Mouse (Mus musculus) natural killer cell, adult 2 months (primary cell): ENCODE measurements around the gene Blzf1.

Source experiments
- DNase-seq, 2 experiments: peaks; one replicate each; pipeline ENCODE4 v3.0.0; 2022; ENCODE audit warnings: low spot score in 2 of 2

Gene Blzf1

GRCm38 (mm10) chr1:164294071-164294470 lies 13.2 kb downstream of the Blzf1 start:
- DNase-seq = no peak

GRCm38 (mm10) chr1:164292040-164292439 lies 15.2 kb downstream of the Blzf1 start:
- no peak for DNase-seq

DNA sequence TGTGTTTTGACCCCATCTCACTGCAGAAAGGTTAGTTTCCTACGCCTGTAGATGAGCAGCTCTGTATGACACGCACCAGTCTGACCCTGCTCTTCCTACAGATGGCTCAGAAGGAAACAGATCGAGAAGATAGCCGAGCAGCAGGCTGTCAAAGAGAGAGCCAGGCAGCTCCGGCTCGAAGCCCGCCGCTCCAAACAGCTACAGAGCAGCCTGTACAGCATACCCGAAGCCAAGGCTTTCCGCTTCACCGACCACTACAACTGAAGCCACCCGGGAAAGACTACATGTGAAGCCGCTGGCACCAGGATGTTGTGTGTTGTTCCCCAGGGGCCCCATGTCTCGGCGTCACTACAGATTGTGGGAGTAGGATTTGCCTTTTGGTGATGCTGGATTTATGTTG lies 19.9 kb downstream of the Blzf1 start:
- DNase-seq = no peak

DNA sequence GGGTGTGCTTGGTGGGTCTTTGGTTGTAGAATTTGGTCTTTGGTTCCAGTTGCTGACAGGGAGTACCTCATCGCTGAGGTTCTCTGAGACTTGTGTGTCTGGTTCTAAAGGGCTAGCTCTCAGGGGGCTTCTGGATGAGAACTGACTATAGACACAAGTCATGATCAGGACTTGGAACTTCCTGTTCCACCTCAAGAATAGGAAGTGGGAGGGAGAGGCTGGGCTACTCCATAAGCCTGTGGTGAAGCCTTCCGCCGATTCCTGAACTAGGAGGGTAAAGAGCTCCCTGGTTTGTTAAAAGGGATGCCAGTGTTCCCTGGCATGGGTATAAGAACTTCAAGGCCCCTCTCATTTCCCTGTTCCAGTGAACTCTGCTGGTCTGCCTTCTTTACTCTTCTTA lies 23.3 kb downstream of the Blzf1 start:
- no peak for DNase-seq

- no peak for DNase-seq
Observed at GRCm38 (mm10) chr1:164279332-164279731, 28.0 kb downstream of the Blzf1 start.

GRCm38 (mm10) chr1:164276552-164276951 lies 30.7 kb downstream of the Blzf1 start:
- no peak for DNase-seq

DNA sequence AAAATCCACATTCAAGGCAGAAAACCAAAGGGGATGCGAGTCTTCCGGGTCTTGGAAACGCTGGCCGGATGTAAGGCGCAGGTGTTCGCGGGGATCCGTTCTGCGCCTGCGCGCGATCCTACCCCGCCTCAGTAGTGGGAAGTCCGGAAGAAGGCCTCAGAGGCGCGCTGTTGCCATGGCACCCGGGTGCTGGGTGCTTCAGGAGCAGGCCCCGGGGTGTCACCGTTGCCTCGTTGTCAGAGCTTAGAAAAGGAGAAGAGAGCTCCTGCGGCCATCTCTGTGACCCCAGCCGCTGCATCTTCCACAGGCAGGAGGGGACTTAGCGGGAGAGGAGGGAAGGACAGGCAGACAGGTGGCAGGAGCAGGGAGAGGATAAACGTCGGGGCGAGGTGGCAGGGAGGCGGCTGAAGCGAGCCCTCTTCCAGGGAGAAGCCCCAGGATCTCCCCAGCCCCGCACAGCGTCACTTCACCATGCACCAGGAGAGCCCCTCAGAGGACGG lies 31.8 kb downstream of the Blzf1 start, which contains the start of gene Ccdc181:
Ccdc181 (plus strand) TSS at position 131 of the 500 bp plus-strand sequence.
- DNase-seq = peak; percentile 88 to 93

DNA sequence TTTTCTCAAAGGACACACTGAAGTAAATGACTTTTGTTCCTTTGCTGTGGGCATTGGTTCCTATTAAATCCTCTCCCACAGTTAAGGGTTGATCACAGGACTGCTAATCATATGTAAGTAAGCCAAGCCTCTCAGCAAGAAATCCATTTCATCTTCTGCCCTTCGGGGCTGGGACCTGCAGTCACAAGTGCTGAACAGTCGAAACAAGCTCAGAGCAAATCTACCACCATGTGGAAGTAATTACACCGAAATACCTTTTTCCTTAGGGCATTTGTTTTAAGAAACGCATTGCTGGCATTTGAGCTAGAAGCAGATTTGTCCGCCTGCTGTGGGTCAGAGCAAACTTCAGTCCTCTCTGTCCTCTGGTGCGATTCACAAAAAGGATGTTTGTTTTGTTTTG lies 33.6 kb downstream of the Blzf1 start:
- no peak for DNase-seq

GRCm38 (mm10) chr1:164270941-164271340 lies 36.3 kb downstream of the Blzf1 start:
- no peak for DNase-seq

DNA sequence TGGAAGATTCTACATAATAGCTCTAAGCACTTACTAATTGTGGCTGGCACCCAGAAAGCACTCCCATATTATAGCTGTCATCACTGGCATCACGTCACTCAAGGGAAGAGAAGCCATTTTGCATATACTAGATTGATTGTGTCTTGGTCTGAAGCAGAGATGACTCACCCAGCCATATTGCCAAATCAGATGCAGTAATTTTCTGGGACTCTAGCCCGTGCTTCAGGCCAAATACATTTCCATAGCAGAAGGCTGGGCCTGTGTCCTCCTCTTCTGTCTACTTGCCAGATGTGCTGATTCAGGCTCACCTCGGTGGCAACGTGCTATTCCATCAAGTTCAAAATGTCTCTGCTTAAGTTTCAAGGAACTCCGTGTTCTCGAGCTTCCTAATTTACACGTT lies 45.7 kb downstream of the Blzf1 start:
- no peak for DNase-seq

DNA sequence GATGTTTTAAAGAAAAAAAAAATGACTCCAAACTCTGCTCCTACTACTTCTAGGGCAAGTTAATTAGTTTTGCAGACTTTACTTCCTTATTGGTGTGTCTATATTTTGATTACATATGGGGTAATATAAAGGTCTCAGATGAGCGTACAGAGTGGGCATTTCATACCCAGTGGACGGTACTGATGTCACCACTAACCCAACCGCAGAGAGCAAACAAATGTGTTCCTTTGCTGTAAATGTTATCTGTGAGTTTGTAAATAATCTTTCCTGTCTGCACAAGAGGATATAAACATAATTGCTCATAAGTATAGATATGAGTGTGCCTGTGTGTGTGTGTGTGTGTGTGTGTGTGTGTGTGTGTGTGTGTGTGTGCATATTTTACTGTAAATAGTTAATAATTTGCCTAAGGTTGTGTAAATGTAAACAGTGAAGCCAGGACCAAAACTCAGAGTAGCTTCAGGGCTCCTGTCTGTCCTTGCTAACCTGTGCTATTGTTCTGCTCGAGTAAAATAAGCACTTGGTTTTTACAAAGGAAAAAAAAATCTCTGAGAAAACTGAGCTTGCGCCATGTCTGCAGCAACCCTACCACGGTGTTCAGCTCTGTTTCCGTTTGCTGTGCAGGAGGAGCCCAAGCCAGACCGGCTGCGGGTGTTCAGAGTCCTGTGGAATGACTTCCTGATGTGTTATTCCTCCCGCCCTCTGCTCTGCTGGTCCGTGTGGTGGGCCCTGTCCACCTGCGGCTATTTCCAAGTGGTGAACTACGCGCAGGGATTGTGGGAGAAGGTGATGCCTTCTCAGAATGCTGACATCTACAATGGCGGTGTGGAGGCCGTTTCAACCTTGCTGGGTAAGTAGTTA lies 46.9 kb downstream of the Blzf1 start:
- DNase-seq = no peak

- no peak for DNase-seq
Observed at GRCm38 (mm10) chr1:164254836-164255235, 52.5 kb downstream of the Blzf1 start.

DNA sequence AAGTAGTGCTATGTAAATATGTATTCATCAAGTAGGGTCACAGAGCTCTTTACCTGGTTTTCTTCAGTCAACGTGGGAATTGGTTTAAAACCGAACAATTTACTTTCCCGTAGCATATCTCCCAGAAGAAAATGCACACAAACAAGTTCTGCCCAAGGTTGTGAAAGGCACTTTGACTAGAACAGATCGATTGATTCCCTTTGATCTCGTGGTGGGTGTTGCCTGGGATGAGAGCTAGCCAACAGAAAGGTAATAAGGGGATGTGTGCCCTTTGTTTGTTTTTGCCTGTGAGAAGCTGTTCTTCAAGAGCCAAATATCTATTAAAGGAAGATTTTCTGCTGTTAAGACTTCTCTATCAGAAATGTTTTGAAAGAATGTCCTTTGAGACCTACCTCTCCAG lies 54.7 kb downstream of the Blzf1 start:
- DNase-seq = no peak

DNA sequence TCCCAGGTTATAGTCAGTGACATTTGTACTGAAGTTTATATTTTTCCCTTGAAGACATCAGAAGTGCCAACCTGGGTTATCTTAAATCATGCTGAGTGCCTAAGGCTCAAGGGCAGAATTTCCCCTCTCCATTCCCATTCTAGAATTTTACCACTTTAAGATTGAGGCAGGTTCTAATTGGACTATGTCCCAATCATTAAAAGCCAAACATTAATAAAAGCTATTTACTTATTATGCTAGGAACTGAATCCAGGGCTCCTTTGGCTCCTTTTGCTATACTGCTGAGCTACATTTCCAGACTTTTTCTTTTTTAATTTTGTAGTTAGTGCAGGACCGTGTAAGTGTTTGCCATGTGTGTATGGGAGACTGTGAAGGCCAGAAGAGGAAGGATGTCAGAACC lies 55.9 kb downstream of the Blzf1 start:
- no peak for DNase-seq

GRCm38 (mm10) chr1:164250391-164251150 lies 56.7 kb downstream of the Blzf1 start:
- no peak for DNase-seq

- no peak for DNase-seq
Observed at GRCm38 (mm10) chr1:164249332-164249711, 58.0 kb downstream of the Blzf1 start.

DNA sequence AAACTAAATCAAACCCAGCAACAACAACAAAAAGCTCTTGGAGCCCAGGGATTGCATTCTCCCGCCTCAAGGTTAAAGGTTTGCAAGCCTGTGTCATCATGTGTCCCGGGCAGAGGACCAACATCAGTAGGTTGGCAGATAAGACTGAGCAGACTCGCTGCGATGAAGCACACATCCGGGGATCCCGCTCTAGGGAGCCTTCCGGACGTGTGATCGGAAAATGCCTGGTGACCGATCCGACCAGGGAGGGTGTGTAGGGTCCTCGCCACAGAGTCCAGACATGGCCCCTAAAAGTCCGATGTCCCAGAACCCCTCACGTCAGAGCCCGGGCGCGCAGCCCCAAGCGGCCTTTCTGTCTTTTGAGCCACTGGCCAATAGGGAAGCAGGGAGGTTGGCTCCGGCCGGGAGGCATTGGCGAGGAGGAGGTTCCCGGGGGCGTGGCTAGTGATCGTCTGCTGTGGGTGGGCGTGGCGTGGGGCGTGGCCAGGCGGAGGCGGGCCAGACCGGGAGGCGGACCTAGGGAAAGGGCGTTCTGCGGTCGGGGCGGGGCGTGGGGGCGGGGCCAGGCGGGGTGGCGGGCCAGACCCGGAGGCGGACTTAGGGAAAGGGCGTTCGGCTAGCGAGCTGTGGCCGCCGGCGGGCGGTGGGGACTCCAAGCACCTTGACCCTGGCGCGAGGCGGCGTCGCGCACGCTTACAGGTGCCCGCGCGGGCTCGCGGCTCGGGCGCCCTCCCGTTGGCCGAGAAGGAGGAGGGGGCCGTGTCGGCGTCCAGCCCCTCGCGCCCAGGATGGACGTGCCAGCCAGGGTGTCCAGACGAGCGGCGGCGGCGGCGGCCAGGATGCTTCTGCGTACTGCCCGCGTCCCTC lies 58.6 kb downstream of the Blzf1 start, which contains the start of gene Slc19a2:
Slc19a2 (plus strand) TSS at position 582 of the 867 bp plus-strand sequence.
- peak; percentile 95 to 96 for DNase-seq

DNA sequence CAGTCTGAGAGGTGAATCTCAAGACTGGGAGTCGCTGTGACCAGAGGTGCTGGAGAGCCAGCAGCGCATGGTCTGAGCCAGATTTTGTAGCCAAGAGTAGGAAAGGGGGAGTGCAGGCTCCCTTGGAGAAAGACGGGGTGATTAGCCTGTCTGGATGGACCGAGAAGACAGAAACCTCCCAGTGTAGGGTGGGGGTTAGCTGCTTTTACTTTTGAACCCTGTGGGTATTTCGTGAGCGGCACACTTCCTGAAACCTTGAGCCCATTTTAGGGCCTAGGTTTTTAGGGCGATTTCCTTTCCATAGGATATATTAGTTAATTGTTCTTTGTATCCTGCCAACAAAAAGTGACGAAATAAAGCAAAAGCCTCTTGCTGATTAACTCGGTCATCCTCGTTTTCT lies 59.3 kb downstream of the Blzf1 start:
- peak in 1 of 2 experiments; percentile 2 for DNase-seq

DNA sequence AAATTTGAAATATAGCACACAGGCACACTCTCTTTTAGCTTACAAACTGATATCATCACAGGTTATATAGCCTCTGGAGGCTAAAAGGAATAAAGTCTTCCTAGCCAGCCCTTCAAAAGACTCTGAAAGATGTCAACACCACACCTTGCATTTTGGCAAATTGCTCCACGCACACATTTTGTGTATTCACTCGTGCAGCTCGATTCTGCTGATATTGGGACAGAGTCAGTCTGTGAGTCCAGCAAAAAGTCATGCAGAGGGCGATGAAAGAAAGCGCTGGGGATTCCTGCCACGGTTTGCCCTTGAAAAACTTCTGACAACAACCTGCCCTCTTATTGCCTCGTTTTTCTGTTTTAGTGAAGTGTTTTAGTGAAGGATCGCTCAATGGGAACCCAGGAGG lies 59.8 kb downstream of the Blzf1 start:
- DNase-seq = no peak

- DNase-seq = no peak
Observed at GRCm38 (mm10) chr1:164242809-164243208, 64.5 kb downstream of the Blzf1 start.

- no peak for DNase-seq
Observed at GRCm38 (mm10) chr1:164241494-164241893, 65.8 kb downstream of the Blzf1 start.
